Mouse (Mus musculus) spleen, postnatal 14 days (tissue): Measurements from ENCODE around the gene Cacna2d2.
A peak's percentile ranks its signal among the peaks of the same experiment; 100 is the strongest.
"Not testable (repeated sequence)": the region's sequence is repeated elsewhere in the genome, so short reads cannot be mapped to it uniquely, and the experiment has no call there.

Experiments used
- DNase-seq, 2 experiments: peaks; one replicate each; pipeline ENCODE4 v3.0.0; 2021 to 2022; ENCODE audit warnings: low spot score in 2 of 2

Cacna2d2 gene

DNA sequence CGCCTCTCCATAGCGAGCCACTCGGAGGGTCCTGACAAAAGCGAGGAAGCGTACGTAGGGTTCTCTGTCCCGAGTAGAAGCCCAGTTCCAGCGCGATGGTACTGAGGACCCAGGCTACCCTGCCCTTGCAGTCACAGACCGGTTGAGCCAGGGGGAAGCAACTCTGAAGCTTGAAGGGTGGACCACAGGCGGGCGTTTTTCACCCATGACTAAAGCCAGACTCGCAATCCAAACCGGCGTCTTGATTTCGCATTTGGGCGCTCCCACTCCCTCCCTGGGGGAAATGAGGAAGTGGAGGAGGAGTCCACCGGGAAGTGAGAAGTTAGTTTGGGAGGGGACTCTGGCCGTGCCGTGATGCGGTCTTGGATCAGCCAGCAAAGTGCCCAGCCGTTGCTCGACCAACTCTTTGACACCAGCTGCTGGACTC is 155.6 kb downstream of the Cacna2d2 start:
- DNase-seq, result peak in 1 of 2 experiments; percentile 40

DNA sequence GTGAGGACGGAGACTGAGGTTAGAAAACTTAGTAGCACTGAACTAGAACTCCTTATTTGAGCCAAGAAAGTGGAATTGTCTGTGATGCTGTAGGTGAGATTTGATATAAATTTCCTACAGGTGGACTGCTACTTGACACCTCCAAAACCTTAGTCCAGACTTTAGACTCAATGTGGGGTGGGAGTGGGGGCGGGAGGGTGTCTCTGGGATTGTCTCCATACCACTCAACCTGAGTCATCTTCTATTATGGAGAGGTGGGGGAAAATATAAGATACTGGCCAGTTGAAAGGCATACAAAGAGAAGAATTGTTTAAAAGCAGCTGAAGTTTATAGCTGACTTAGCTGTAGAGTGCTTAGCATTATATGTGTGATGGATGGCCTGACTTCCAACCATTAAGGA is 156.3 kb downstream of the Cacna2d2 start:
- DNase-seq, result no peak

GRCm38 (mm10) chr9:107556346-107556745 is 156.9 kb downstream of the Cacna2d2 start:
- DNase-seq, result no peak

GRCm38 (mm10) chr9:107563029-107563581 is 163.7 kb downstream of the Cacna2d2 start, which contains the start of gene Tusc2:
TSS of gene Tusc2 (plus strand) at chr9:107563255.
- peak; percentile 83 to 89 for DNase-seq

GRCm38 (mm10) chr9:107565556-107565955 is 166.1 kb downstream of the Cacna2d2 start:
- not testable (repeated sequence) for DNase-seq

DNA sequence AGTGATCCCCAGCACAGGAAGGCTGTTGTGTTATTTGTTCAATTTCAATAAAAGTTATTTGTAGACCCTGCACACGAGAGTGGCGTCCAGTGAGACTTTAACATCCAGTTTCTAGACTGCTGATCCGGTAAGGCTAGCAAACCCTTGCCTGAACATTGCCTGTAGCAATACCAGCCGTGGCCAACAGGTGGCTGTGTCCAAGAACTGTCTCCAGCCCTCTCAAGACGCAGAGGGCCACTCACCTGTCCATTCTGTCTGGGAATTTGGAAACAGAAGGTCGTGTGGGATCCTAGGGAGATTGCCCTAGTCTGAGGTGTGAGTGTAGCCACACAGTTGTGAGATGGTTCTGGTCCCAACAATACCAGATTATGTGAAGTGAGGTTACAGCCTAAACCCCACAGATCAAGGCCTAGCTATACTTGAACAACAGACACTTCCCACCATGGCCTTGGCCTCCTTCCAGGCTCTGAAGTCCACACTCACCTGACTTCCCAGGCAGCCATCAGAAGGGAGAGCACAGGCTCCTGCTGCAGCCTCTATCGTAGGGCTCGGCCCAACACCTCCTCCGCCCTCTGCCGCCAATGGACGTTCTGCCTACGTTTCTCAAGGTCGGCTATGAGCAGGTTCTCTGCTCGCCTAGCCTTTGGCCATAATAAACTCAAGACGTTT is 166.8 kb downstream of the Cacna2d2 start:
- peak; percentile 81 to 87 for DNase-seq

DNA sequence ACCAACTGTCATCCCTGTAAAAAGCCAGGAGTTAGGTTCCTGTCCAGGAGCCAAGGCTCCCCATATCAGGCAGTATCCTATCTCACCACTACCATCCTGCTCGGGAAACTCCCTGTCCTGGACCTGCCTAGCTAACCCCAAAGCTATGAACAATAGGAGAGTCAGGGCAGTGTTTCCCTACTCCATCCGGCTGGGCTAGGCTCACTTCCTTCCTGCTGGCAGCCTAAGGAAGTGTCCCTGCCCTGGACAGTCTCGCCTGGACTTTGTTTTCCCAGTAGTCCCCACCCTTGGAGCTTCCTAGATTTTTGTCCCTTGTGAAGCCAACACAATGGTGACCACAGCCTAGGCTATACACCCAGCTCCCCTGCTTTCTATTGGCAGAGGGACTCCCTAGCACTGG is 167.4 kb downstream of the Cacna2d2 start:
- DNase-seq, result no peak

DNA sequence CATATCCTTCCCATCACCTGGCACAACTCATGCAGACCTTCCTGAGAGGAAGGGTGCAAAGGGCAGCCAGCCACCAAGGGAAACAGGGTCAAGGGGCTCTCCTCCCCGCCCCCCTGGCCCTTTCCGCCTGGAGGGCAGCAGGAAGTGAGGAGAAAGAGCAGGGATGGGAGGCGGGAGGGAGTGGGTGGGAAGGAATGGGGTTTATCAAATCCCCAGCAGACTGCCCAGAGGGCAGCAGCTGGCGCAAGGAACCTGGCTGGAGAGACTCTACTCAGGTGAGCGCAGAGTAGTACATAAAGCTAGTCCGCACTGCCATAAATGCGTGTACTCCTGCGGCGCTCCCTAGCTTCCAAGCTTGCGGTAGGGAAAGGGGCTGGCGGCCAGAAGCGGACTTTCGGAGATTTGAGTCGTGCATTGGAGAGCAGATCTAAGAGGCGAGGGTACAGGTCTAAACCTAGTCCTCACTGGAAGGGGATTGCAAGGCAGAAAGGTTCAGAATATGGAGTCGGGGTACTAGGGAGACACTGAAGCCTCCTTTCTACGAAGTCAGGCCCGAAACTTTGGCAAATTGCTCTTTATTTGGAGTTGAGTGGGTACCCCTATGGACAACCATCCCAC is 168.4 kb downstream of the Cacna2d2 start, which contains the start of gene Hyal2:
TSS of gene Hyal2 (plus strand) at position 244 of the 618 bp plus-strand sequence.
- DNase-seq, result no peak

- DNase-seq, result peak; percentile 69 to 77
These were observed 169.2 kb downstream of the Cacna2d2 start for GRCm38 (mm10) chr9:107568331-107569261.

GRCm38 (mm10) chr9:107569270-107569669 is 169.9 kb downstream of the Cacna2d2 start:
- no peak for DNase-seq

DNA sequence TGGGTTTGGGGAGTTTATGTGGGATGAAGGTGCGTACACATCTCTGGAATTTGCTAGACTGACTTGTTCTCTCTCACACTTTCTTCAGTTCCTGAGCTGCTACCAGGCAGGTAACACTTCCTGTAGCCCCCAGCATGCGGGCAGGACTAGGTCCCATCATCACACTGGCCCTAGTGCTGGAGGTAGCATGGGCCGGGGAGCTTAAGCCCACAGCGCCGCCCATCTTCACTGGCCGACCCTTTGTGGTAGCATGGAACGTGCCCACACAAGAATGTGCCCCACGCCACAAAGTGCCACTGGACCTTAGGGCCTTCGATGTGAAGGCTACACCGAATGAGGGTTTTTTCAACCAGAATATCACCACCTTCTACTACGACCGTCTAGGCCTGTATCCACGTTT is 170.6 kb downstream of the Cacna2d2 start:
- no peak for DNase-seq

GRCm38 (mm10) chr9:107570845-107571244 is 171.4 kb downstream of the Cacna2d2 start:
- DNase-seq, result no peak

- no peak for DNase-seq
These were observed 172.3 kb downstream of the Cacna2d2 start for GRCm38 (mm10) chr9:107571534-107572326.

GRCm38 (mm10) chr9:107572327-107572662 is 172.9 kb downstream of the Cacna2d2 start:
- no peak for DNase-seq

- not testable (repeated sequence) for DNase-seq
These were observed 174.4 kb downstream of the Cacna2d2 start for GRCm38 (mm10) chr9:107573774-107574173.

GRCm38 (mm10) chr9:107575579-107576356 is 176.4 kb downstream of the Cacna2d2 start:
- DNase-seq, result no peak

DNA sequence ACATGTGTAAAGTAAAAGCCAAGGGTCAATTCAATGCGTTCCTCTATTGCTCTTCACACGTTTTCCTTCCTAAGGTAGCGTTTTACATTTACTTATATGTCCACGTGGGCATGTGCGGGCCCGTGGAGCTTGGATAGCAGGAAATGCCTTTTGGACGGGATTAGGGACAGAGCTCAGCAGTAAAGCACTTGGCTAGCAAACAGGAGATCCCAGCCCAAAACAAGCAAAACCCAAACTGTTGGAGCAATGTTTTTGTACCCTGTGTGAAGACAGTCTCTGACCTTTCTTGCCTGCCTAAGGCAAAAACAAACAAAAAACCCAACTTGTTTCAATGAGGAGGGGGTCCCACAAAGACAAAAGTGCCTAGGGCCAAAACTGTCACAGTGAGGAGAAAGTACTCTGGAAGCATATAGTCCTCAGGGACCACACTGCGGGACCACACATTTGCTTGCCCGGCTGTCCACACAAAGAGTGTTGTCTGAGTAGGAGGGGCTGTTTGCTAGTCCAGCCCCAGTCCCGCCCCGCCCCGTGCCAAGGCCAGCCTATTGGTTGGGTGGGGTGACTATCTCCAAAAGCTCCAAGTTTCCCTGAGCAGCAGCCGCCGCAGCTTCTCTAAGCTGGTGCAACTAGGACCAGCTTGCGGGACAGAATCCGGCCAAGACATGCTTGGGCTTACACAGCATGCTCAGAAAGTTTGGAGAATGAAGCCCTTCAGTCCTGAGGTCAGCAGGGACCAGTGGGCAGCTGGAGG is 177.1 kb downstream of the Cacna2d2 start, which contains the start of gene Hyal1:
TSS of gene Hyal1 (plus strand) at position 571 of the 751 bp plus-strand sequence.
- DNase-seq, result peak; percentile 51 to 56

DNA sequence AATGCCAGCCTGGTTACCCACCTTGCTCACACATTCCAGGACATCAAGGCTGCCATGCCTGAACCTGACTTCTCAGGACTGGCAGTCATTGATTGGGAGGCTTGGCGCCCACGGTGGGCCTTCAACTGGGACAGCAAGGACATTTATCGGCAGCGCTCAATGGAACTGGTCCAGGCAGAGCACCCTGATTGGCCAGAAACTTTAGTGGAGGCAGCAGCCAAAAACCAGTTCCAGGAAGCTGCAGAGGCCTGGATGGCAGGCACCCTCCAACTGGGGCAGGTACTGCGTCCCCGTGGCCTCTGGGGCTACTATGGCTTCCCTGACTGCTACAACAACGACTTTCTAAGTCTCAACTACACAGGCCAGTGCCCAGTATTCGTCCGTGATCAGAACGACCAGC is 178.5 kb downstream of the Cacna2d2 start:
- no peak for DNase-seq

DNA sequence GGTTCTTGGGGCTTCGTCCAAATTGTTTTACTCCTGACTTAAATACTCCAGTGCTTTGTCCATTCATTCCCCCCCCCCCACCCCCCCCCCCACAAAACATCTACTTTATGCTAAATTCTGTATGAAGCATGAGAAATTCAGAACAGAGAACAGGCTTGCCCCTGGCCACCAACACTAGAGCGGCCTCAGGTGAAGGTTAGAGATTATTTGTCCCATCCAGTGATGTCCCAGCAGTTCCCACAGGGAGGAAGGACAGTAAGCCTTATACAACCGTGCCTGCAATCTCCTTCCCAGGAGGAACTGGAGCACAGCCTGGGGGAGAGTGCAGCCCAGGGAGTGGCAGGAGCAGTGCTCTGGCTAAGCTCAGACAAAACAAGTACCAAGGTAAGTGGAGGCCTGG is 179.2 kb downstream of the Cacna2d2 start, which contains the start of gene Naa80:
TSS of gene Naa80 (plus strand) at position 301 of the 400 bp plus-strand sequence.
- DNase-seq, result no peak
